Mouse (Mus musculus): ENCODE data around the gene Cd93. TPM values are rescaled to one million over a fixed set of nuclear protein-coding genes. Genes with fewer than 3 reads are reported as not detected.

Cd93 gene
- total and polyA plus RNA-seq, 3 experiments, result not detected

DNA sequence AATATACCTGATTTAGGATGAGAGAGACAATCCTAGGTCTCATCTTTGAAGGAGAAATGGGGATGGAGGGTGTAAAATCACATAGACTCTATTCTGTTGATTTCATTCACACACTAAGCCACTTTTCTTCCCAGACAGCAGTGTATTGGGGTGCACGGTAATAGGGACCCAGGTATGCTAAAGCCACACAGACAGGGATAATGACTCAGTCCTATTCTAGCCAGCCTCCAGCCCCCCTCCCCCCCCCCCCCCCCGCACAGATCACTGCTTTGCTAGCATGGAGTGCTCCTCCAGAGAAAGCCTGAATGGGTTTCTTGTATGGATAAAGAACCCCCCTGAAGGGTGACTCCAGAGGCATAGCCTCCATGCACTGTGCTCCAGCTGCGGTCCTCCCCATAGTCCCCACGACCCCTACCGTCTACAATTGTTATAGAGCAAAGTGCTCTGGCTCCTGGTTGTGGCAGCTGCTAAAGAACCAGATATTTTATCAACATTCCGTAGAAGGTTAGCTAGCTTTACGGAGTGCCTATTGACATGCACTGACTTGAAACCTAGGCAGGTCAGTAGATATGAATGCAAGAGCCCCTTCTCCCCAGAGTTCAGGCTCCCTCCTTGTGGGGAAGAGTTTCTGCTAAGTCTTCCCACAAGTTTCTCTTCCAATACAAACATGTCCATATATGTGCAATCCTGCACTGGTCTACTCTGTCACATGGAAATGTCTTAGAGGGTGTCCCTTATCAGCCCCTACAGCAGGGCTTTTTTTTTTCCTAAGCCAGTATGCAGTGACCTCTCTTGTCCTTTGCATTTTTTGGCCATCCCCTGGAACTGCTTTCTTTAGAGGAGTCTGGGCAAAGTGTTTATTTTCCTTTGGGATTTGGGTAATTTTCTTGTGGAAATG lies 26.2 kb upstream of the Cd93 start:
- Histone ChIP-seq H3K9ac (ENCODE audit: control insufficient read depth, low read depth, low read length, poor library complexity, severe bottlenecking) (no peak overlapping the region), H3K9me3 (replicated peaks; ENCODE audit: insufficient read depth, low read length) (no peaks in the 10 kb centered on the region), H3K27ac (ENCODE audit: control insufficient read depth, low read depth, low read length) (no peak overlapping the region), H3K4me1 (ENCODE audit: control insufficient read depth in 1 of 2, insufficient read depth in 2 of 2, low read length in 2 of 2) (no peaks in the 10 kb centered on the region), H3K36me3 (ENCODE audit: control insufficient read depth in 1 of 2, insufficient read depth in 2 of 2, low read length in 2 of 2) (no peaks in the 10 kb centered on the region), H3K27me3 (ENCODE audit: control insufficient read depth in 1 of 2, insufficient read depth in 2 of 2, low read length in 2 of 2) (no peaks in the 10 kb centered on the region), H3K79me2 (ENCODE audit: control insufficient read depth, insufficient read depth, low read length, poor library complexity) (no peaks in the 10 kb centered on the region), H3K4me3 (ENCODE audit: control insufficient read depth in 1 of 2, insufficient read depth in 1 of 2, low read depth in 2 of 2, low read length in 2 of 2) (no peak overlapping the region)
- TF ChIP-seq MAZ (IDR thresholded peaks at IDR 0.05; ENCODE audit: low read depth, low read length), result no peak
- TF ChIP-seq CTCF (IDR thresholded peaks at IDR 0.05 in 2 of 3, conservative IDR thresholded peaks at IDR 0.05 in 1 of 3; ENCODE audit: control insufficient read depth in 1 of 3, insufficient read depth in 1 of 3, low read depth in 2 of 3, low read length in 3 of 3, poor library complexity in 1 of 3, severe bottlenecking in 1 of 3), result no peak
- no peak for TF ChIP-seq CHD2 (IDR thresholded peaks at IDR 0.05; ENCODE audit: low read length)
- no peak for TF ChIP-seq UBTF (IDR thresholded peaks at IDR 0.05; ENCODE audit: borderline replicate concordance, insufficient read depth, low read depth, low read length)
- TF ChIP-seq USF2 (IDR thresholded peaks at IDR 0.05; ENCODE audit: borderline replicate concordance in 1 of 2, insufficient read depth in 1 of 2, low read depth in 1 of 2, low read length in 2 of 2), result no peak
- no peak for TF ChIP-seq POLR2AphosphoS2 (IDR thresholded peaks at IDR 0.05; ENCODE audit: low read length)
- no peak for TF ChIP-seq KAT2A (conservative IDR thresholded peaks at IDR 0.05; ENCODE audit: low read depth, low read length)
- no peak for TF ChIP-seq BHLHE40 (IDR thresholded peaks at IDR 0.05; ENCODE audit: borderline replicate concordance, low read depth, low read length)
- no peak for TF ChIP-seq SIN3A (IDR thresholded peaks at IDR 0.05; ENCODE audit: low read length)
- no peak for TF ChIP-seq POLR2A (IDR thresholded peaks at IDR 0.05; ENCODE audit: control insufficient read depth in 1 of 2, insufficient read depth in 1 of 2, low read depth in 1 of 2, low read length in 2 of 2, poor library complexity in 1 of 2)
- no peak for TF ChIP-seq RCOR1 (IDR thresholded peaks at IDR 0.05; ENCODE audit: low read depth, low read length)
- DNase-seq (ENCODE audit: low read depth, low spot score), result no peak

DNA sequence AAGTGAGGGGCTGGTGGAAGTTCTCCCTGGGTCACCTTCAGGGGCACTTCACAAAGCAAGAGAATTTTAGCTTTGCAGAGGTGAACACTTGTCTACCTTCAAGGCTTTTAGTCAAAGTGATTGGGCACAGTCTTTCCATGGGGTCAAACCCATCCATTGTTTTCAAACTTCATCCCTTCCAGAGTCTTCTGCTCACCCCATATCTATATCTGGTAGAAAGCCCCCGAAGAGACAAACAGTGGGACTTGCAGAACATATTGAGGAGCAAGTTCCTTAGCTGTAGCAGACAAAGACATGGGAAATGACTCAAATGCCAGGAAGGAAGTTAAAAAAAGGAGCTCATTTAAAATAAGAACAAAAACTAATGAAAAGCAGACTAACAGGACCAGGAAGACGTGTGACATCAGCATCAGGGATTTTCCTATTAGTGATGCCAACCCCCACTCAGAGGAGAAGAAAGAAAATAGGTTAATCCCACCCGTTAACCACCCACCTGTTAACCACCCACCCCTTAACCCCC lies 24.6 kb upstream of the Cd93 start:
- no peak for TF ChIP-seq MAFK (IDR thresholded peaks at IDR 0.05; ENCODE audit: borderline replicate concordance, low read depth, low read length)
- no peak for TF ChIP-seq MEF2A (IDR thresholded peaks at IDR 0.05; ENCODE audit: extremely low read depth, insufficient replicate concordance, low read depth, low read length, poor library complexity, severe bottlenecking)
- TF ChIP-seq TCF12 (IDR thresholded peaks at IDR 0.05; ENCODE audit: low read depth, low read length), result no peak
- TF ChIP-seq SIN3A (IDR thresholded peaks at IDR 0.05; ENCODE audit: low read length), result no peak
- TF ChIP-seq USF1 (IDR thresholded peaks at IDR 0.05; ENCODE audit: low read depth, low read length), result no peak
- TF ChIP-seq RAD21 (IDR thresholded peaks at IDR 0.05; ENCODE audit: low read depth, low read length), result no peak
- TF ChIP-seq MYC (IDR thresholded peaks at IDR 0.05; ENCODE audit: low read depth, low read length), result no peak
- Histone ChIP-seq H3K27ac (ENCODE audit: control insufficient read depth, low read depth, low read length) (no peak overlapping the region), H3K4me1 (ENCODE audit: control insufficient read depth in 1 of 2, insufficient read depth in 2 of 2, low read length in 2 of 2) (no peaks in the 10 kb centered on the region)

More for the DNA sequence above, 24.6 kb upstream of the Cd93 start:
- no peak overlapping the region for H3K9ac ChIP-seq (ENCODE audit: control insufficient read depth, low read depth, low read length, poor library complexity, severe bottlenecking)
- H3K9me3 ChIP-seq (replicated peaks; ENCODE audit: insufficient read depth, low read length), result no peaks in the 10 kb centered on the region
- no peaks in the 10 kb centered on the region for H3K27me3 ChIP-seq (ENCODE audit: control insufficient read depth in 1 of 2, insufficient read depth in 2 of 2, low read length in 2 of 2)
- DNase-seq (ENCODE audit: low read depth, low spot score), result no peak
- no peak overlapping the region for H3K4me3 ChIP-seq (ENCODE audit: control insufficient read depth in 1 of 2, insufficient read depth in 1 of 2, low read depth in 2 of 2, low read length in 2 of 2)
- H3K36me3 ChIP-seq (ENCODE audit: control insufficient read depth in 1 of 2, insufficient read depth in 2 of 2, low read length in 2 of 2), result no peaks in the 10 kb centered on the region
- H3K79me2 ChIP-seq (ENCODE audit: control insufficient read depth, insufficient read depth, low read length, poor library complexity), result no peaks in the 10 kb centered on the region
